Mouse (Mus musculus) kidney, adult 2 months (tissue): ENCODE measurements at regions not wholly inside any gene's neighbourhood (a gene's known extent, or its start where the extent isn't known, plus 50 kb on each side); places are given as distances from the start of the nearest gene placed in this dataset.

Experiments used
- CTCF ChIP-seq: fragments of 200-500 bp; conservative IDR thresholded peaks from 2 replicates; pipeline ENCODE4 v1.5.1; 2011; ENCODE audit warnings: low read depth, mild to moderate bottlenecking, control low read depth, low read length, moderate library complexity, mixed read lengths; ENCODE audit not compliant: insufficient read depth, insufficient read length
- POLR2A ChIP-seq: fragments of 200-500 bp; IDR thresholded peaks from one replicate; pipeline ENCODE4 v1.6.1; 2011; ENCODE audit warnings: low read depth, low read length, control low read depth

GRCm38 (mm10) chr4:51599984-51600747 lies 383.7 kb downstream of the Cylc2 start:
- no peak for TF ChIP-seq CTCF
- no peak for TF ChIP-seq POLR2A
